Mouse (Mus musculus): ENCODE results near the gene Alox8.

Gene Alox8

GRCm38 (mm10) chr11:69197743-69198142 lies at the start of gene Alox8:
Gene Alox8 (minus strand): TSS chr11:69197843.
- DNase-seq, result no peak

- no peak for DNase-seq
Measured at GRCm38 (mm10) chr11:69245643-69246042, 48.0 kb upstream of the Alox8 start.

- DNase-seq, result peak; percentile 36
Measured at GRCm38 (mm10) chr11:69244911-69245310, 47.3 kb upstream of the Alox8 start.

GRCm38 (mm10) chr11:69236926-69237260 lies 39.2 kb upstream of the Alox8 start, which contains the start of gene Gucy2e:
Gene Gucy2e (minus strand): TSS chr11:69237036.
- no peak for DNase-seq

GRCm38 (mm10) chr11:69236061-69236925 lies 38.6 kb upstream of the Alox8 start:
- peak; percentile 37 for DNase-seq

- DNase-seq, result peak; percentile 89
Measured at GRCm38 (mm10) chr11:69235285-69236060, 37.8 kb upstream of the Alox8 start.

- DNase-seq, result no peak
Measured at GRCm38 (mm10) chr11:69233141-69233540, 35.5 kb upstream of the Alox8 start.

- DNase-seq, result no peak
Measured at GRCm38 (mm10) chr11:69230420-69230819, 32.8 kb upstream of the Alox8 start.

- no peak for DNase-seq
Measured at GRCm38 (mm10) chr11:69225715-69226114, 28.1 kb upstream of the Alox8 start.

GRCm38 (mm10) chr11:69223101-69223500 lies 25.5 kb upstream of the Alox8 start:
- DNase-seq, result no peak

GRCm38 (mm10) chr11:69221070-69221469 lies 23.4 kb upstream of the Alox8 start:
- no peak for DNase-seq

GRCm38 (mm10) chr11:69218661-69219060 lies 21.0 kb upstream of the Alox8 start:
- DNase-seq, result no peak

GRCm38 (mm10) chr11:69217411-69217810 lies 19.8 kb upstream of the Alox8 start:
- DNase-seq, result no peak

GRCm38 (mm10) chr11:69211431-69211830 lies 13.8 kb upstream of the Alox8 start:
- peak; percentile 79 for DNase-seq

- DNase-seq, result no peak
Measured at GRCm38 (mm10) chr11:69202469-69203230, 5.0 kb upstream of the Alox8 start.

- no peak for DNase-seq
Measured at GRCm38 (mm10) chr11:69200231-69200630, 2.6 kb upstream of the Alox8 start.

- DNase-seq, result no peak
Measured at GRCm38 (mm10) chr11:69199251-69199650, 1.6 kb upstream of the Alox8 start.

- DNase-seq, result no peak
Measured at GRCm38 (mm10) chr11:69197194-69197593, 449 bp downstream of the Alox8 start.

GRCm38 (mm10) chr11:69196766-69197165 lies 877 bp downstream of the Alox8 start:
- peak; percentile 74 for DNase-seq

GRCm38 (mm10) chr11:69192840-69193239 lies 4.8 kb downstream of the Alox8 start:
- DNase-seq, result peak; percentile 22

- DNase-seq, result no peak
Measured at GRCm38 (mm10) chr11:69185936-69186335, 11.7 kb downstream of the Alox8 start.

- DNase-seq, result no peak
Measured at GRCm38 (mm10) chr11:69185031-69185430, 12.6 kb downstream of the Alox8 start.

- DNase-seq, result no peak
Measured at GRCm38 (mm10) chr11:69180120-69180519, 17.5 kb downstream of the Alox8 start.
